Mouse (Mus musculus): Measurements from ENCODE around the gene Wdr91.

Wdr91 gene

DNA sequence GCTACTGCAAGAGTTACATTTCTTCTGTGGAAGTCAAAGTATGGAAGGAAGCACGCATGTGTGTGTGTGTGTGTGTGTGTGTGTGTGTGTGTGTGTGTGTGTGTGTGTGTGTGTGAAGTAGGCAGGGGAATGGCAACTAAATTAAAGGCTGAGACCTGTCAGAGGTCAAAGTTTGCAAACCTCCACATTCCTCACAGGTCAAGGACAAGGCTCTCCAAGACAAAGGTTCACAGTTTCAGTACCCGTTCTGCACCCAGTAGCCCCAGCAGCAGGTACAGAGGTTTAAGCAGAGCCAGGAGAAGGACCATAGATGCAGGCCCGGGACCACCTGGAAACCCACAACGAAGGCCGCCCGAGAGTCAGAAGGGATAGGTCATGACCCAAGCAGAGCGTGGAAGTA lies 8.5 kb upstream of the Wdr91 start:
- no peak for DNase-seq (ENCODE audit: low spot score in 2 of 2)

DNA sequence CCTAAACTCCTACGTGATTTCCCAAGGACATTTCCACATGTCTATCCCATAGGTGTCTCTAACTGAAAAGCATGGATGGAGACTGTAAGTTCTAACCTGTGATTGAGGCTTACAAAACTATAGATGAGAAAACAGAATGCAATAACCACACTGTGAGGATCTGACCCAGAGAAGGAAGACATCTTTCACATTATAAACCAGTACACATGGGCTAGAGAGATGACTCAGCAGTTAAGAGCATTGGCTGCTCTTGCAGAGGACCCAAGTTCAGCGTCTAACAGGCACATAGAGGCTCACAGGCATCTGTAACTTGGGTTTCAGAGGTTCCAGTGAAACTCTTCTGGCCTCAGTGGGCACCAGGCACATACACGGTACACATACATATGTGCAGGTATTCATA lies 3.8 kb upstream of the Wdr91 start:
- DNase-seq (ENCODE audit: low spot score in 2 of 2), result no peak

DNA sequence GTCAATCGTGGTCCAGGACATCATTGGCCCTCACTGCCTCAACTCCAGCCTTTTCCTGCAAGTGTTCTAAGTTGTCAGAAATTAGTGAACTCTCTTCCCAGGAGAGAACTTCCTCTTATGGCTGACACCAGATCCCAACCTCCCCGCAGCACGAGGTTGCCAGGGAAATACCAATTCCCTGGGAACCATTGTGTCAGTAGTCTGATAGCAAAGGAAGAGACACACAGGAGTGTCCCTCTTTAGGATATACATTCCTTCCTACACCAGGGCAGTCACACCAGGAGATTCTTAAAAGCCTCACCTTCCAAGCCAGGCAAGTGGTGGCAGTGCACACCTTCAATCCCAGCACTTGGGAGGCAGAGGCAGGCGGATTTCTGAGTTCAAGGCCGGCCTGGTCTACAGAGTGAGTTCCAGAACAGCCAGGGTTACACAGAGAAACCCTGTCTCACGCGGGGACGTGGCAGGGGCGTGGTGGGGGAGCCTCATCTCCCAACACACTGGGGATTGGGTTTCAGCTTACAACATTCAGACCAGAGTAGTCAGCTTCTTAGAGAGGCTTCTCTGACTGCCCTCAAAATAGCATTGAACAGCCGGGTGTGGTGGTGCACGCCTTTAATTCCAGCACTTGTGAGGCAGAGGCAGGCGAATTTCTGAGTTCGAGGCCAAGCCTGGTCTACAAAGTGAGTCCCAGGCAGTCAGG lies 2.8 kb upstream of the Wdr91 start:
- no peak for DNase-seq (ENCODE audit: low spot score in 2 of 2)

DNA sequence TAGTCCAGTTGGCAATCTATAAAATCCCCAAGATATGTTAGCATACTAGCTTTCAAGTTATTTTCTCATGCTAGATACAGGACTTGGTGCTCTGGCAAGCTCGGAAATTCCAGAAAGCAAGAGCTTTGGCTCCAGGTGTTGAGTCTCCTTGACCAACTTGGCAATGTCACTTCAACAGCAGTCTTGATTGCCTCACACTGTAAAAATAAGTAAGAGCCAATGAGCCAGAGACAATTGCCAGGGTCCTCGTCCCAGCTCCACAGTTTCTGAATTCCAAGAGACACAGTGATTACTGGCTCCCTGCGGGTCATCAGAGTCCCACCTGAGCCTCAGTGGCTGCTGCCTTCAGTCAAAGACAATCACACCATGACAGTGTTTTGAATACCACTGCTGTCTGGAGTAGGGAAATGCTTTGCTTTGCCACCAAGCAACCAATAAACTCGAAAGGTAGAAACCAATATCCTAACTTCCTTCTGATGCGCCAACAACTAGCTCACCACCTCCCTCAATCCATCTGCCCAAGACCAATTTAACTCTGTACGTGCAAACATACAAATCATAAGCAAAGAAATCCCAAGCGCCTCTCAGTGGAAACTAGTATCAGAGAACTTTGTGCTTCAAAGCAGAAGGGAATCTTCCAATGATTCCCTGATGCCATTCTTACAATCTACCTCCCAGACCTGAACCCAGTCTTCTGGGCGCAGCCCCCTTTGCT lies 888 bp downstream of the Wdr91 start:
- no peak for DNase-seq (ENCODE audit: low spot score in 2 of 2)

DNA sequence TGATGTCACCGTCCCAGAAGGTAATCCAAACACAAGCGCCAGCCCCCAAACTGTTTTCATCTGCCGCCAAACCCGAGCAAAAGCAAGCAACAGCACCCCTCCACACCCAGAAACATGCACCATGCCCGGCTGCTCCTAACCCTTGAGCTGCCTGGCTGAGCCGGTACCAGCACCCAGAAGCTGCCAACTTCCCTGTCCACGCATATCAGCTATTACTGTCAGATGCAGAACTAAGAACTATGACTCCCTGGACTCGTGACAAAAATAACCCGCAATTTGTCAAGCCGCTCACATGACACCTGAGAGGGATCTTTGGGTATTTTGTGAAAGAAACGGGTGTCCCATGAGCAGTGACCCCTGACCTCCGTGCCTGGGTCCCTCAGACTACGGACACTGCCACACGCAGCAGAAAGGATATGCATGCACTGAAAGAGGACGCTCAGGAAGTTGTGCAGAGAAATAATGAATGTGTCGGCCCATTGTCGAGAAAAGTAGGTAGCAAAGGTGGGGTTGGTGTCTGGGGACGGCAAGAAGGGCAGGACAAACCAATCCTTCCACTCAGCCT lies 2.9 kb downstream of the Wdr91 start:
- DNase-seq (ENCODE audit: low spot score in 2 of 2), result no peak

DNA sequence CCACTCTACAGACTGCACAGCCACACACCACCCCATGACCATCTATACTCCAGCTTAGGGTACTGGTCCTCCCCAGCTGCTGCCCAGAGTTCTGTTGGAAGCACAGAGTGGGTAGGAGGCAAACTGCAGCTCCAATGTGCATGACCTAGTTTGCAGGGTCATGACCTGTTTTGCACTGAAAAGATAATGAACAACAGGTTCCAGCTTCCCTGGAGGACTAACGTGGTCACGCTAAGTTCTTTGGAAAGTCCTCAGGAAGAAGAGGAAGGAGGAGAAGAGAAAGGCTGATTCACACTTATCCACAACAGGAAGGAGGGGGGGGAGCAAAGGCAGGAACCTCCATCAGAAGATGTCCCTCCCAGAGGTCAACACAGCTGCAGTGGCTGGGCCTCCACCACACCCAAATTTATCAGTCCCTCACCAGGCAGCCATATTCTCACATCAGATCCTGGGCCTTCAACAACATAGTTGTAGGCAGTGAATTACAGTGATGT lies 3.5 kb downstream of the Wdr91 start:
- no peak for DNase-seq (ENCODE audit: low spot score in 2 of 2)

DNA sequence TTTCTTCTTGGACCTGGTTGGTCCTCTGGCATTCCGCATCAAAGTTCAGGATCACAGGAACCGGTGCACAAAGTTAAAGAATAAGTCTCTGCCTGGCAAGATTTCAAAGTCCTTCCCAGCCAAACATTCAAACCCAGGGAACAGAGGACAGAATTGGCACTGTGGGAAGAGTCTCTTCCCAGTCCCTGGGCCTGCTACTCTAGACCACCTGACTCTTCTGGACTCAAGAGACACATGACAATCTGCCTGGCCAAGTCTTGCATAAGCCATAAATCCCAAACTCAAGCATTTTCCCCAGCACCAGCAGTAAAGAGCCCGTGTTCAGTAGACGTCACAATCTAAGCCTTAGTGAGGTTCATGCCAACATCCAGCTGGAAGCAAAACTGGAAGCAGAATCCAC lies 4.0 kb downstream of the Wdr91 start:
- DNase-seq (ENCODE audit: low spot score in 2 of 2), result no peak

DNA sequence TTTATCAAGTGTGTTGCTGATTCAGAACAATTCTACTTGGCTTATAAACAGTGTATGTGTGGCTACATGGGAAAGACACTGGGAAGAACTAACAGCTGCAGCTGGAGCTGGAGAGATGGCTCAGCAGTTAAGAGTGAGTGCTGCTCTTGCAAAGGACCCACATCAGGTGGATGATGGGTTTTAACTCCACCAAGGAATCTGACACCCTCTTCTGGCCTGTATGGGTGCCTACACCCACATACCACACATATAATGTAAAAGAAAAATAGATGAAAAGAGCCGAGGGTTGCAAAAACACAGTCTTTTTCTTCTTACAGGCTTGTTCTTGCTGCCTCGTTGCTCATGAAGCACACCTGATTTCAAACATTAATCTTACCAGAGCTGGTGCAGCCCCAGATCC lies 4.6 kb downstream of the Wdr91 start:
- DNase-seq (ENCODE audit: low spot score in 2 of 2), result no peak

DNA sequence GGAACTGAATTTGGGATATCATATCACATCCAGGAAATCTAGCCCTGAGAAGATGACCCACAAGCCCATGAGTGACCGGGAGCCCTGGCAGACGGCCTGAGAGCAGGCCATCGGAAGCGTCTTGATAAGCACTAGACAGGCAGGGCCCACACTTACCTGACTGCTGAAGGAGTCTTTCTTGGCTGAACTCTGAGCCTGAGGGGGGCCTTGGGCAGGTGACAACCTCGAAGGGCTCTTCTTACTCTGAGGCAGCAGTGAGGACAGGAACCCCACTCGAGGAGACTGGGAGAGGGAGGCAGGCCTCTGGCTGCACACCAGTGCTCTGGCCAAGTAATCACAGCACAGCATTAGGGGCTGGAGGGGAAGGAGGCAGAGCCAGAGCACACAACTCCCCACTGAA lies 6.3 kb downstream of the Wdr91 start:
- no peak for DNase-seq (ENCODE audit: low spot score in 2 of 2)

DNA sequence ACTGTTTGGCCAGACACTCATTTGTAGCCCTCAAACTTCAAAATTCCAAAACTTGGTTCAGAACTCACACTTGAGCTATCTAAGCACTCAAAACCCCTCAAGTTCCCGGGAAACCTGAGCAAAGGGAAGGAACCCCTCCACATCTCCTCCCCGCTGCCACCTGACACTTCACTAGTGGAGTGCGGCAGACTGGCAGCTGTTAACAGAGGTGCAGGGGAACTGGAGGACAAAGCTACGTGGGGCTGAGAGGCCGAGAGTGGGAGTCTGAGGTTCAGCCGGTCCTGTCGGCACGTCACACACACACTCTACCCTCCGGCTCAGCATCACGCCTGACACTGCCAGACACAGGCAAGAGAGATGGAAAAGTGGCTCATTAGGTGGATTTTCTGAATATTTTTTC lies 6.8 kb downstream of the Wdr91 start:
- DNase-seq (ENCODE audit: low spot score in 2 of 2), result no peak

DNA sequence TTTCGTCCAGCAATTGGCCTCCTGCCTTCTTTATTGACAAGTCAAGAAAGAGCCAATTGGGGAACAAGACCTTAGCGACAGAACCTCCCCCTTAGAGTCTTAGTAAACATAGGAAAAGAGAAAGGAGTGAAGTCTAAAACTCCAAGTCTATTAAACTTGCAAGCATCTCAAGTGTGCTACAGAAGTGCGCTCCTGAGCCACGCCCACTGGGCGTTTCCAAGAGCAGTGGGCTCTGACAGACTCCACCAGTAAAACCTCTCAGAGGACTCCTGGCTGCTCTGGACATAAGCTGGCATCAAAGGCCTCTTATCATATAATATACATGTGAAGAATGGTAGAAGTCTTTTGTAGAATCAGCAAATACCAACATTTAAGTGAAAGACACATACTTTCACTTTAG lies 7.2 kb downstream of the Wdr91 start:
- DNase-seq (ENCODE audit: low spot score in 2 of 2), result no peak

DNA sequence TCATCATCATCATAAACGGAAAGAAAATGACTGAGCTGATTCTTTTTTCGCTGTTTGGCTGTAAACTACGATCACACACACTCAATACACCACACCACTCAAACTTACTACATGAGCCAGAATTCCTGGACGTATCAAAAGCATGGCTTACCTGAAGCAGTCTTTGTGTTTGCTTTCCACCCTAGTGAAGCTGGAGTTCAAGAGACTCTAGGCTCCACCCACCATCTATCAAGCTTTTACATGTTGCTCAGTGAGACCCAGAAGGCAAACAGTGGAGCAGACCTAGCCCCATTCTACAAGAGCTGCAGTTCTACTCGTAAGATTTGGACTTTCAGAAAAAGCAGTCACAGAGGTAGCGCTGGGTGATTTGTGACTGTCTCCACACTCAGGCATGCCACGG lies 8.1 kb downstream of the Wdr91 start:
- no peak for DNase-seq (ENCODE audit: low spot score in 2 of 2)

DNA sequence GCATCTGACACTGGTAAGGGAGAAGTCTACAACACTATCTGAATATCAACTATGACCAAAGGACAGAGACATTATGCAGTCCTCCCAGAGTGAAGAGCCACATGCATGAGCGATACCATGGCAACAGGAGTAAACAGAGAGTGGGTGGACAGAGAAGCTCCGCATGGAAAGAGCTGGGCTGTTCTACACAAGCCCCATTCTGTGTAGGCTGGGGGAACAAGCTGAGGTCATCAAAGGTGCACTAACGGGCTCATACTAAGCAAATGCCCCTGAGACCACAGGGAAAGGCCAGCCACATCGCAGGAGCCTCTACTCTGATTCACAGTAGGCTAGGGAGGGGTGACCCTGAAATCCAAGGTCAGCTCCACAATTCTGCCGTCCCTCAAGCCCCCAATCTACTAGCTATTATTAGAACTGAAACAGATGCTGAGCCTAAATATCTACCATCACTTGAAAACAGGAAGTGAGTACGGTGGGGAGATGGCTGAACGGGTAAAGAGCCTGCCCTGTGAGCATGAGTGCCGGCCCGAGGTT lies 8.7 kb downstream of the Wdr91 start:
- no peak for DNase-seq (ENCODE audit: low spot score in 2 of 2)

DNA sequence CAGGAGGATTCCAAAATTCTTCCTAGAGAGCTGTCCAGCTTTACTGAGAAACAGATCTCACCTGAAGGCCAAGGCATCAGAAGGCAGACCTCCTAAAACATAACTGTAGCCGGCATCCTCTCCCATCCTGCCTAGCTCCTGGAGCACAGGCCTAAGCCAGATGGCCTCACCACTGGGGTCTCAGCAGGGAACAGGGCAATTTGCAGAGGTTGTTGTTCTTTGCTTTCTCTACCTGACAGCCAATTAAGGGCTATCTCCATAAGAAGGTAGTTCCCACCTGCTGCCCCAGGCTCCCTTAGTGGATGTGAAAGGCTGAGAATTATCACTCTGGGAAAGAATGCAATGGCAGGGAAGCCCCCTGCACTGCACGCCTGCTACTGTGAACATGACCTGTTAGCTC lies 9.7 kb downstream of the Wdr91 start:
- DNase-seq (ENCODE audit: low spot score in 2 of 2), result no peak

DNA sequence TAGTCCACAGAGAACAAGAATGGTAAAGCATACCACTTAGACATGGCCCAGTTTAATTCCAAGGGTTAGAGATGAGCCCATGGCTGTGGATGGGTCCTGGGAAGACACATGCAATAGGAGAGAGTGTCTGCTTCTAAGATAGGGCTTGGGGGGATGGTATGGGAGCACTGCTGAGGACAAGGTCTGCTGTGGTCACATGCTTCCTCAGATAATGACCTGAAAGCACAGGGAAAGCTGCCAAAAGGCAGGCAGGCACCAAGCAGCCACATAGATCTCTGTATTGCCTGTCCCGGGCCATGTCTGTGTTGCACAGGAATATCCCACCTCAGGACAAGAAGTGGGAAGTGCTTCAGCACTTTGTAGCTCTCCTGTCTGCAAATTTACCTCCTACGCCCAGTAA lies 11.5 kb downstream of the Wdr91 start:
- DNase-seq (ENCODE audit: low spot score in 2 of 2), result no peak

DNA sequence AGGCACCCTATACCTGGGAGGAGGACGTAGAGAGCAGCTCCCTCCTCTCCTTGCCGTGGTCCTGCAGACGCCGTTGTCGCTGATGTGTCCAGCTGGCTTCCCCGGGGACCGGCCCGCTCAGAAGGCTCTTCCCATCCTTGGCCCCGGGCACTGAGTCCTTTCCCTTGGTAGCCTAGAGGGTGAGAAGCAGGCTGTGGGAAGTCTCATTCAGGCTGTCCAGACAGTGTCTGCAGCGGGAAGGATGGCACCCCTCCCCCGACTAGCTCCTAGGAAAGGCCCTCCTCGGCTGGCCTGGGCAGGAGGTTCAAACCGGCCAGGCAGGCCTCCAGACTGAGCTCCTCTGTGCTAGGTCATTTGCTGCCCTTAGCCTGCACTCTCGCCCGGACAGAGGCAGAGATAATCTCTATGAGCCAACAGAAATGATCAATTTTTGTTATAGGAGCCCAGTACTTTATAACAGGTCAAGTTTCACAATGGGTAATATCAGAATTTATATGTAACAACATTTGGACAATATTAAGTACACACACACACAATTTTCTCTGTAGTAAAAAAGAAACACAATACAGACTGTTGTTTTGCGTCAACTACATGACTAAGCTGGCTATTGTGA lies 14.4 kb downstream of the Wdr91 start:
- DNase-seq (ENCODE audit: low spot score in 2 of 2), result no peak

DNA sequence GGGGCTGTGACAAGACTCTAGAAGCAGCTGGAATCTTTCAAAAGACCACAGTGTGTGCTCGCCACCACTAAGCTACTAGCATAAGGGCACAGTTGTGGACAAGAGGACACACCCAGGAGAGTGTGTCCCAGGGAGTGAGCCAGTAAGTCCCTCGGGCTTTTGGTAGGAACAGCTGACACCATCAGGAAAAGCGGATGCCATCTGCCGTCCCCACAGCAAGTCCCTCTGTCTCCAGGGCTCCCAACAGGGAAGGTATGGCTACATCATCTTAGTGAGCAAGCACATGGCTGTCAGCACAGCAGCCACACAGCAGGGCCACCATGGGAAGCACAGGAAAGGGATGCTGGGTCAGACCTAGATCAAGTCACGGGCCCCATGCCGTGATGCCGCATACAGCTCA lies 15.1 kb downstream of the Wdr91 start:
- no peak for DNase-seq (ENCODE audit: low spot score in 2 of 2)

DNA sequence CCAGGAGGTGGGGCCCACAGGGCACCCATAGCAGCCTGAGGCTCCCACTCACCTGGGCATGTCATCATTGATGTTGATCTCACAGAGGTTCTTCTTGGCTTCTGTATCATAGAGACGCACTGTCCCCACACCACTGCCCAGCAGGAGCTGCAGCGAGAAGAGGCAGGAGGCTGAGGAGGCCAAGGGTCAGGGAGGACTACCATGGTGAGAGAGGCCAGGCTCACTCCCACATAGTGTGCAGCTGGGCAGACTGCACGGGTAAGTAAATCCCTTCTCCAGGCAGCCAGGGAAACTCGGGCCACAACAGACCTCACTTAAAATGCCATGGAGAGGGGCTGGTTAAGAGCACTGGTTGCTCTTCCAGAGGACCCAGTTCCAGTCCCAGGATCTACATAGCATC lies 21.5 kb downstream of the Wdr91 start:
- DNase-seq (ENCODE audit: low spot score in 2 of 2), result no peak

DNA sequence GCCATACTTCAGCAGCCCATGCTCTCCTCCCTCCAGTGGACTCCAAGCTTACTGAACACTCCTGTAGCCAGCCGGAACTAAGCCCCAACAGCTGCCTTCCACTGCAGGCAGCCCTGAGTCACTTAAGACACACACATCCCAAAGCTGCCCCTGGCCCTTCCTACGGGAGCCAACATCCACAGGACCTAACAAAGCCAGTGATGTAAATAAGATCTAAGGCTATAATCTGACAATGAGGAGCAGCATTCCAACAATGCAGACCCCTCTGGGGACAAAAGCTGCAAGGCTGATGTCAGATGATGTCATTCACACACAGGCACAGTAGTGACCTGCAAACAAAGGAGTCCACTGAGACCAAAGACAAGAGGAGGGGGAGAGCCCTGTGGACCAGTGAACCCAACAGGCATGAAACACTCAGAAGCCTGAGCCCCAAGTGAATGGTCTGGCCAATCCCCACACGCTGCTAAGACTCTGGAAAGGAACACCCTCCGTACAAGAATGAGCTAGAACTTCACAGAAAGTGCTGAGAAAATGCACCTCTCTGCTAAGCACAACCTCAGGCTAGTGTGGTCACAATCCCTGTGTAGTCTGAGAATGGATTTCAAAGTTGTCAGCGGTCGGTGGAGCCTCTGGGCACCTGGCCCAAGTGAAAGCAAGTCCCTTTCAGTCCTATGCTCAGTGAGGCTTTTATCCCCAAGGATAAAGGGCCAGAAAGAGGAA lies 23.4 kb downstream of the Wdr91 start:
- no peak for DNase-seq (ENCODE audit: low spot score in 2 of 2)

DNA sequence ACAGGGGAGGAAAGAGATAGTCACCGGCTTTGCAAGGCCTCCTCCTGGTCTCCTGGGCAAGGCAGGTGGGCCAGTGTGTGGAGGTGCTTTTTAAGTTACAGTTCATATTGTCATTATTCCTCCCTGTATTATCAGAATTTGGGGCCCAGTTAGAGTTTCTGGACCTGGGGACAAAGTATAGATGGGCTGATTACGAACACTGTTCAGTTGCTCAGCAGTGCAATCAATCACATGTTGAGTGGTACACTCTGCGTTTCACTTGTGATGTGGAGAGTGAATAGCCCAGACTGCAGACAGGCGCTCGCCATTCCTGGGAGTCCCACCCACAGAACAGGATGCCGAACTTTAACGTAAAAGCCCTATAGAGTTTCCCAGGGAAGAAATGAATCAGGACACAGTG lies 26.0 kb downstream of the Wdr91 start:
- DNase-seq (ENCODE audit: low spot score in 2 of 2), result no peak

DNA sequence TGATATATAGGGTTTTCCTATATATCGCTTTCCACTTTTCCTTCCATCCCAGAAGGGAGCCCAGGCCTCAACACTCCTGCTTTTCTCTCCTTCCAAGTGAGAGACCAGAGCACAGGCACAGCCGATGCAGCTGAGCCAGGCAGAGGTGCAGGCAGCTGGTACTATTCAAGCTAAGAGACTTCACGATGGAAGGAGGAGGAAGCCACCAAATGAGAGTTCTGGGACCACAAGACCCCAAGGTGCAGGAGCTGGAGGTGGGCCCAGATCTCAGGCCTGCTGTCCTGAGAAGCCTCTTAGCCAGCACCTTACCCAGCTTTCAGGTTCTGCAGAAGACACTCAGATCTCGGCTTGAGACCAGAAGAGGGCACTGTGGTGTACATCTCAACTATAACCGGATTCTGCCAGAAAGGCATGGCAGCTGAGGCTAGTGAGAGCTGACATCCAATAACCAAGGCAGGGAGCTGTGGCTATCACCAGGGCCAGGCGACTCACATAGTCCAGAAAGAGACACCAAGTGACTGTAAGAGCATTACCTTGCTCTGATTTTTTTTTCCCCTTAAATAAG lies 30.7 kb downstream of the Wdr91 start:
- peak; percentile 24 to 40 for DNase-seq (ENCODE audit: low spot score in 2 of 2)
